Mouse (Mus musculus) heart, adult 10 weeks (tissue): ENCODE data around the gene Cyp3a59. TPM values are rescaled to one million over a fixed set of nuclear protein-coding genes. Genes with fewer than 3 reads are reported as not detected.

ENCODE experiments used
- polyA plus RNA-seq: library from polyadenylated mRNA; stranded (reverse); fragments of 350-450 nt; fragmentation: Illumina TruSeq; extraction: RNeasy Lipid Tissue Mini Kit (QIAGEN cat#74804); gene quantifications from one replicate; pipeline ENCODE4 v1.2.3, GENCODE M21; 2014; ENCODE audit warnings: low read depth, low replicate concordance

Gene Cyp3a59
- polyA plus RNA-seq = 0.24 TPM

GRCm38 (mm10) chr5:146078945-146079344, at the start of gene Cyp3a59:
Gene Cyp3a59, plus strand, starts transcription at chr5:146079257.

GRCm38 (mm10) chr5:146160439-146160838, 81.4 kb downstream of the Cyp3a59 start, which contains the start of gene Gm5565:
Gene Gm5565, minus strand, starts transcription at chr5:146160539.

Other genes with a start within 250 kb of the Cyp3a59 start
- 3.7 TPM for gene Cyp3a11, start 199.3 kb upstream of the Cyp3a59 start, polyA plus RNA-seq
- 0.71 TPM for gene Cyp3a25, start 69.6 kb upstream of the Cyp3a59 start, polyA plus RNA-seq
- gene Gm5565, start 81.3 kb downstream of the Cyp3a59 start, polyA plus RNA-seq = not detected
- gene Gm6309, start 91.5 kb downstream of the Cyp3a59 start, polyA plus RNA-seq = not detected
- gene 1700001J03Rik, start 106.0 kb downstream of the Cyp3a59 start, polyA plus RNA-seq = 1.3 TPM
- gene Rnf6, start 142.3 kb downstream of the Cyp3a59 start, polyA plus RNA-seq = 37.3 TPM
- 21.4 TPM for gene Cdk8, start 152.0 kb downstream of the Cyp3a59 start, polyA plus RNA-seq